In genomic region chr19:56618845-56619244, GRCm38 (mm10) we compare ENCODE assay signal across 16 mouse cellular contexts.
DNase-seq lines count a peak whose midpoint lies in the region; ATAC-seq and TF ChIP-seq lines count a peak whose summit lies in the region.
"Had no signal": no experiment of that assay in that cellular context is flagged by ENCODE, and none has a peak within 500 bp of the region (broad histone marks: within the 10 kb centered on the region; RNA-seq: fewer than 3 reads in every experiment).

No protein-coding gene starts in this region.

- ATAC-seq in frontal cortex, adult (ENCODE audit: low TSS enrichment): peak; percentile 89

- no peak for TF ChIP-seq CTCF in brain, embryonic 14.5 days (IDR thresholded peaks at IDR 0.05; ENCODE audit: borderline replicate concordance, extremely low read depth, insufficient read depth, insufficient read length)

- no peak for DNase-seq in frontal cortex, postnatal 14 days (ENCODE audit: low spot score in 2 of 2)
- peak; percentile 52 for DNase-seq in brain, embryonic 14.5 days (ENCODE audit: low read depth)
- DNase-seq in layer of hippocampus, adult 8-10 months (ENCODE audit: low spot score in 2 of 2): peak; percentile 36 to 42
- peak; percentile 53 to 69 for DNase-seq in right cerebral cortex, adult 2 months (ENCODE audit: low spot score in 2 of 2)
- no peak for DNase-seq in spleen, adult 12 weeks (ENCODE audit: low spot score)
- no peak for DNase-seq in yolk sac, embryonic 10.5 days (ENCODE audit: low spot score)
- no peak for DNase-seq in heart, postnatal 4 days
- DNase-seq: cerebellum, adult 11 months; cerebellum, postnatal 14 days; gastrocnemius, postnatal 25 days; heart, postnatal 14 days; kidney, adult 8-10 months; liver, embryonic 13.5 days; midbrain, embryonic 14.5 days; thymus, adult 18-20 months had no signal

- TF ChIP-seq POLR2A in brain, embryonic 14.5 days (IDR thresholded peaks at IDR 0.05; ENCODE audit: borderline replicate concordance, extremely low read depth, insufficient read depth, insufficient read length, poor library complexity, severe bottlenecking): no peak

Comparison
In these comparisons a context has a peak if more than half of its experiments do, and no peak if none do; other contexts are left out.
1. DNase-seq: peak in brain, embryonic 14.5 days (single experiment), layer of hippocampus, adult 8-10 months (2 of 2) and right cerebral cortex, adult 2 months (2 of 2); none in frontal cortex, postnatal 14 days (0 of 2), spleen, adult 12 weeks (single experiment), yolk sac, embryonic 10.5 days (single experiment) and heart, postnatal 4 days (single experiment).